Mouse (Mus musculus) CD8-positive naive resting alpha-beta T cell, adult 57 days (primary cell): ENCODE measurements around the gene Rnaseh2c. TPM values are rescaled to one million over a fixed set of nuclear protein-coding genes. Genes with fewer than 3 reads are reported as not detected.

Experiments
- total RNA-seq: library from RNA; stranded (reverse); gene quantifications from one replicate; pipeline ENCODE4 v1.2.4, GENCODE M21; 2023

The Rnaseh2c gene
- total RNA-seq, result 92.9 TPM

DNA sequence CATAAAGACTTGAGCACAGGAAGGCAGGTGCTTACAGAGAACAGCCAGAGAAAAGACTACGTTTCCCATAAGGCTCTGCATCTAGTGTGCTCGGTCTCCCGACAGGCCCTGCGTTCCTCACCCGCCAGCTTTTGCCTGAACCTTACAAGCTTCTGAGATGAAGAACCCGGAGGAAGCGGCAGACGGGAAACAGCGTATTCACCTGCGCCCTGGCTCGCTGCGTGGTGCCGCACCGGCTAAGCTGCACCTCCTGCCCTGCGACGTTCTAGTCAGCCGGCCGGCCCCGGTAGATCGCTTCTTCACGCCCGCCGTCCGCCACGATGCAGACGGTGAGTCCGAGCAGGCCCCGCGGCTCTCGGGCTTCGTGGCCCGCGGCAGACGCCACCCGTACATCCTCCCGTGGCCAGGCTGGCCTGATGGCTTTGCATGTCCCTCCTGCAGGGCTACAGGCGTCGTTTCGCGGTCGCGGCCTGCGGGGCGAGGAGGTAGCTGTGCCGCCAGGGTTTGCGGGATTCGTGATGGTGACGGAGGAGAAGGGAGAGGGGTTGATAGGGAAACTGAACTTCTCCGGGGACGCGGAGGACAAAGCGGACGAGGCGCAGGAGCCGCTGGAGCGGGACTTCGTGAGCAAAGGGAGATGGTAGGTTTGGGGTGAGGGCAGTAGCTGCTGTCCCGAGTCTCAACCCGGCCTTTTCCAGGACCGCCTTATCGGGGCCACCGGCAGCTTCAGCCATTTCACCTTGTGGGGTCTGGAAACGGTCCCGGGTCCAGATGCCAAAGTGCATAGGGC is at the start of gene Rnaseh2c:
TSS of gene Rnaseh2c (plus strand) at position 122 of the 790 bp plus-strand sequence.

GRCm38 (mm10) chr19:5560457-5561041 is 41.1 kb upstream of the Rnaseh2c start, which contains the start of gene Ovol1:
TSS of gene Ovol1 (minus strand) at chr19:5560646.

DNA sequence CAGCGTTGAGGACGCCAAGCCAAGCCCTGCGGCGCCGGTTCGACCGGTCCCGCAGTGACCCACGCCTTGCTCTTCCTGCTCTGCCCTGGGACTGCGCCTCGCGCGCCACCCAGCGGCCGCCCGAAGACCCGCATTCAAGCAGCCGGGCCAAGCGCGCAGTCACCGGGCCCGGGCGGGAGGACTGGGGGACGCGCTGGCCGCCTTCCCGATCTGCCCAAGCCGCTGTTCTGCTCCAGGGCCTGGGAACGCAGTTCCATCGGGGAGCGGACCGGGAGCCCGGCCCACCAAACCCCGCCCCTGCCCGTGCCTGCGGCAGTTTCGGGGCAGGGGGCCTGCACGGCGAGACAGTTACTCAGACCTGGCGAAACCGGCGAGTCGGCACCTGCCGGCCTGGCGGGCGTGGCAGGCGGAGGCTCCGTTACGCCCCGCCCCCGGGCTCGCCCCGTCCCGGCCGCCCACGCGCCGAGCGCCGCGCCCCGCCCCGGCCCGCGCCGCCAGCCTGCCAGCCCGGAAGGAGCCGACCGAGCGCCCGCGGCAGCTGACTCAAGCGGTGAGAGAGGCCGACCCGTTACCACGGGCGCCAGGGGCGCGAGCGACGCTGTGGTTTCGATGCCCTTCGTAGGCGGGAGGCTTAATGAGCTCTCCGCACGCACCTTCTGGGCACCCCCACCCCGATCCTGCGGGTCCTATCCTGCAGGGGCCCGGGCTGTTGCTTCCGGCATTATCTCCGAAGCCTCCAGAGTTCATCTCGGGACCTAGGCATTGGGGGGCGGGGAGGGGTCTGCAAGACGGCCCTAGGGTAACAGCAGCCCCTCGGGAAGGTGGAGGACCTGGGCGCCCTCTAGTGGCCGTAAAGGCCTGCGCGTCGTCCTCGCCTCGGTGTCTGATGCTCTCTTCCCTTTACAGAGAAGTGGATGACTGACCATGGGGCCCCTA is 33.9 kb upstream of the Rnaseh2c start, which contains the start of gene Ap5b1:
TSS of gene Ap5b1 (plus strand) at position 492 of the 936 bp plus-strand sequence.

GRCm38 (mm10) chr19:5609547-5610404 is 8.1 kb downstream of the Rnaseh2c start, which contains the start of gene Kat5:
TSS of gene Kat5 (minus strand) at chr19:5610237.

GRCm38 (mm10) chr19:5637069-5638047 is 35.7 kb downstream of the Rnaseh2c start, which contains the start of gene Rela:
TSS of gene Rela (plus strand) at chr19:5637483.

Other genes starting within 250 kb of the Rnaseh2c start
- 34.6 TPM for gene Eif1ad, start 235.1 kb upstream of the Rnaseh2c start, total RNA-seq
- gene Banf1, start 234.7 kb upstream of the Rnaseh2c start, total RNA-seq, result 108 TPM
- gene Sart1, start 213.2 kb upstream of the Rnaseh2c start, total RNA-seq, result 167 TPM
- gene Tsga10ip, start 199.3 kb upstream of the Rnaseh2c start, total RNA-seq, result 0.86 TPM
- gene Drap1, start 176.9 kb upstream of the Rnaseh2c start, total RNA-seq, result 162 TPM
- 50.8 TPM for gene AI837181, start 176.7 kb upstream of the Rnaseh2c start, total RNA-seq
- gene Fosl1, start 154.3 kb upstream of the Rnaseh2c start, total RNA-seq, result 1.4 TPM
- gene Ccdc85b, start 144.0 kb upstream of the Rnaseh2c start, total RNA-seq, result 7.1 TPM
- gene Fibp, start 141.3 kb upstream of the Rnaseh2c start, total RNA-seq, result 91.2 TPM
- gene Ctsw, start 133.4 kb upstream of the Rnaseh2c start, total RNA-seq, result 223 TPM
- 1.4 TPM for gene Efemp2, start 127.9 kb upstream of the Rnaseh2c start, total RNA-seq
- 41.4 TPM for gene Mus81, start 113.5 kb upstream of the Rnaseh2c start, total RNA-seq
- 1,395 TPM for gene Cfl1, start 111.4 kb upstream of the Rnaseh2c start, total RNA-seq
- gene 1700020D05Rik, start 98.1 kb upstream of the Rnaseh2c start, total RNA-seq, result 1.7 TPM
- 8.0 TPM for gene Snx32, start 91.3 kb upstream of the Rnaseh2c start, total RNA-seq
- not detected for gene Ovol1, start 41.2 kb upstream of the Rnaseh2c start, total RNA-seq
- gene Ap5b1, start 33.8 kb upstream of the Rnaseh2c start, total RNA-seq, result 20.0 TPM
- gene Kat5, start 8.4 kb downstream of the Rnaseh2c start, total RNA-seq, result 137 TPM
- gene Rela, start 35.6 kb downstream of the Rnaseh2c start, total RNA-seq, result 118 TPM
- gene Sipa1, start 61.8 kb downstream of the Rnaseh2c start, total RNA-seq, result 184 TPM
- 53.9 TPM for gene Map3k11, start 86.9 kb downstream of the Rnaseh2c start, total RNA-seq
- gene Pcnx3, start 87.0 kb downstream of the Rnaseh2c start, total RNA-seq, result 165 TPM
- not detected for gene Kcnk7, start 102.5 kb downstream of the Rnaseh2c start, total RNA-seq
- gene Ehbp1l1, start 124.4 kb downstream of the Rnaseh2c start, total RNA-seq, result 24.1 TPM
- 25.9 TPM for gene Fam89b, start 127.8 kb downstream of the Rnaseh2c start, total RNA-seq
- gene Ltbp3, start 139.0 kb downstream of the Rnaseh2c start, total RNA-seq, result not detected
- 55.4 TPM for gene Scyl1, start 169.5 kb downstream of the Rnaseh2c start, total RNA-seq